Mouse (Mus musculus) left cerebral cortex, postnatal 25 days (tissue): ENCODE data around the gene Tmem230. TPM values are rescaled to one million over a fixed set of nuclear protein-coding genes. Genes with fewer than 3 reads are reported as not detected.

Experiments used
- total RNA-seq, 2 experiments: library from RNA; stranded (reverse); gene quantifications; 2 replicates each; pipeline ENCODE4 v1.2.3; 2021

The Tmem230 gene
- total RNA-seq, 2 experiments from 2014 or later, result 32.1 TPM

Other genes with a start within 250 kb of the Tmem230 start
- 10 to 100 TPM; 36.1 to 38.7 TPM for gene Rassf2, start 217.5 kb downstream of the Tmem230 start, total RNA-seq
- 100 to 1,000 TPM; 134 to 144 TPM for gene Slc23a2, start 102.7 kb downstream of the Tmem230 start, total RNA-seq
- gene Pcna, start 5.5 kb upstream of the Tmem230 start, total RNA-seq, result 10 to 100 TPM; 49.1 to 51.8 TPM
- gene Cds2, start 15.3 kb upstream of the Tmem230 start, total RNA-seq, result 100 to 1,000 TPM; 234 to 245 TPM
- gene Prokr2, start 137.6 kb upstream of the Tmem230 start, total RNA-seq, result 1 to 10 TPM; 1.5 to 4.0 TPM